Mouse (Mus musculus) testis, adult 2 months (tissue): ENCODE measurements around the gene Exoc3l2. TPM values are rescaled to one million over a fixed set of nuclear protein-coding genes. Genes with fewer than 3 reads are reported as not detected.

Experiments used
- H3K27ac ChIP-seq: fragments of 200-500 bp; 2 replicates; pipeline ENCODE4 v1.5.1; 2012; ENCODE audit warnings: low read depth, low read length; ENCODE audit not compliant: control insufficient read depth, insufficient read depth
- H3K27me3 ChIP-seq: fragments of 200-500 bp; 2 replicates; pipeline ENCODE4 v1.6.1; 2012; ENCODE audit warnings: mild to moderate bottlenecking, low read length, moderate library complexity; ENCODE audit not compliant: control insufficient read depth, insufficient read depth
- H3K36me3 ChIP-seq: fragments of 200-500 bp; 2 replicates; pipeline ENCODE4 v1.6.1; 2012; ENCODE audit warnings: mild to moderate bottlenecking, low read length; ENCODE audit not compliant: control insufficient read depth, insufficient read depth
- H3K4me1 ChIP-seq: fragments of 200-500 bp; 2 replicates; pipeline ENCODE4 v1.6.1; 2012; ENCODE audit warnings: low read length; ENCODE audit not compliant: control insufficient read depth, insufficient read depth
- H3K4me3 ChIP-seq: fragments of 200-500 bp; 2 replicates; pipeline ENCODE4 v1.5.1; 2012; ENCODE audit warnings: low read depth, mild to moderate bottlenecking, low read length, moderate library complexity, mixed read lengths; ENCODE audit not compliant: control insufficient read depth
- CTCF ChIP-seq: fragments of 200-500 bp; IDR thresholded peaks from 2 replicates; pipeline ENCODE4 v1.5.1; 2012; ENCODE audit warnings: low read depth, mild to moderate bottlenecking, inconsistent platforms, low read length, moderate library complexity; ENCODE audit not compliant: control insufficient read depth, insufficient read depth, insufficient replicate concordance
- POLR2A ChIP-seq: fragments of 200-500 bp; IDR thresholded peaks from 2 replicates; pipeline ENCODE4 v1.6.1; 2012; ENCODE audit warnings: low read depth, mild to moderate bottlenecking, inconsistent platforms, low read length, moderate library complexity; ENCODE audit not compliant: control insufficient read depth
- polyA plus RNA-seq: library from polyadenylated mRNA; depleted of rRNA; stranded (reverse); fragments of >200 nt; gene quantifications from 2 replicates; pipeline ENCODE4 v1.2.3, GENCODE M21; 2012

Gene Exoc3l2
- polyA plus RNA-seq, 1 experiment = 26.1 TPM

DNA sequence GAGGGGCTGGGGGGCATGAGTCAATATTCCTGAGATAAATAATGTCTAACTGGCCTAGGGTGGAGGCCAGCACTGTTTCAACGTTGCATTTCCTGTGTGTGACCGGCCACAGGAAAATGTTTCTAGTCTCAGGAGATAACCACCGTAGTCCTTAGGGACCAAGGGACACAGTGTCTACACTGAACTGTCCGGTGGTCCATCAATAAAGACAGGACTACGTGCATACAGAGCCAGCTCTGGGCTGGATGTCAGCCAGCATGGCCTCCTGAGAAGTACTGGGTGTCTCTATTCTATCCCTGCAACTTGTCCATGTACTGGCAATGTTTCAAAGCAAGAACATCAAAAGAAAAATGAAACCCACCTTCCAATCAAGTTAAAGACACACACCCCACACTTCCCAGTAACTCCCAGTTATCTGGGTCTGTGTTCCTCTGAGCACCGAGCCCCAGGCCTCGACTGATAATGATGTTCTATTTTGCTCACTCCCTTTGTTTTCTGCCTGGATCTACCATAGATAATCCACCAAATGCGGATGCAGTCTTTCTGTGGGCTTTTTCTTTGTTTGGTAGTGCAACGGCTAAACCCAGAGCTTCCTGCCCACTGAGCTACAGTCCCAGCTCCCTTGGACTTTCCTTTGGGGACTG lies 21.6 kb upstream of the Exoc3l2 start:
- peak overlapping the region; percentile 33; the same call in 1 of the 2 replicates for H3K27ac ChIP-seq
- no peak overlapping the region for H3K4me3 ChIP-seq
- TF ChIP-seq CTCF (no peak), POLR2A (no peak)
- no peaks in the 10 kb centered on the region for H3K36me3 ChIP-seq
- H3K4me1 ChIP-seq = no peaks in the 10 kb centered on the region
- H3K27me3 ChIP-seq = no peaks in the 10 kb centered on the region

- H3K27me3 ChIP-seq = no peaks in the 10 kb centered on the region
- peak overlapping the region; percentile 20 for H3K27ac ChIP-seq
- TF ChIP-seq POLR2A = no peak
- peak; percentile 50; the same call in 1 of the 2 replicates for TF ChIP-seq CTCF
- H3K4me3 ChIP-seq = no peak overlapping the region
- H3K4me1 ChIP-seq = no peaks in the 10 kb centered on the region
- H3K36me3 ChIP-seq = no peaks in the 10 kb centered on the region
Measured at GRCm38 (mm10) chr7:19443344-19443743, 19.8 kb upstream of the Exoc3l2 start.

GRCm38 (mm10) chr7:19444801-19445200 lies 18.3 kb upstream of the Exoc3l2 start:
- no peak overlapping the region; the same call in 1 of the 2 replicates for H3K27ac ChIP-seq
- H3K36me3 ChIP-seq = no peaks in the 10 kb centered on the region
- H3K27me3 ChIP-seq = no peaks in the 10 kb centered on the region

GRCm38 (mm10) chr7:19447689-19448088 lies 15.4 kb upstream of the Exoc3l2 start:
- Histone ChIP-seq H3K27ac (no peak overlapping the region), H3K36me3 (no peaks in the 10 kb centered on the region), H3K27me3 (no peaks in the 10 kb centered on the region), H3K4me1 (no peaks in the 10 kb centered on the region), H3K4me3 (no peak overlapping the region)
- no peak for TF ChIP-seq CTCF
- TF ChIP-seq POLR2A = no peak

More at GRCm38 (mm10) chr7:19444801-19445200, 18.3 kb upstream of the Exoc3l2 start:
- Histone ChIP-seq H3K4me1 (no peaks in the 10 kb centered on the region), H3K4me3 (no peak overlapping the region)
- TF ChIP-seq POLR2A (no peak), CTCF (no peak)

DNA sequence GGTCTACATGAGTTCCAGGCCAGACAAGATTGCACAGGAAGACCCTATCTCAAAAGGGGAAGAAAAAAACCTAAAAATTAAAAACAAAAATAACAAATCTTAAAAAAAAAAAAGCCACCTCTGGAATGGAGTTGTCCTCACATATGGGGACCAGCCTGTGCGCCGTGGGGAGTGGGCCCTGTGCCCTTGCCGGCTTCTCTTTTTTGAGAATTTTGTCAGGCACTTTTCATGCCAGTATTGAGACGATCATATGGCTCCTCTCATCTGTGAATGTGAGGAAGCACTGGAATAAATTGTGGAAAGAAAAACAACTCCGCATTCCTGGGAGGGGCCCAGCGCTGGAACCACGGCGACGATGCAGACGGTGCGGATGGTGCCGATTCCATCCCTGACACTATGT lies 14.0 kb upstream of the Exoc3l2 start:
- Histone ChIP-seq H3K27ac (no peak overlapping the region), H3K4me3 (no peak overlapping the region), H3K4me1 (peaks cover 3% of the 10 kb centered on the region), H3K27me3 (no peaks in the 10 kb centered on the region), H3K36me3 (no peaks in the 10 kb centered on the region)
- TF ChIP-seq CTCF (no peak), POLR2A (no peak)

DNA sequence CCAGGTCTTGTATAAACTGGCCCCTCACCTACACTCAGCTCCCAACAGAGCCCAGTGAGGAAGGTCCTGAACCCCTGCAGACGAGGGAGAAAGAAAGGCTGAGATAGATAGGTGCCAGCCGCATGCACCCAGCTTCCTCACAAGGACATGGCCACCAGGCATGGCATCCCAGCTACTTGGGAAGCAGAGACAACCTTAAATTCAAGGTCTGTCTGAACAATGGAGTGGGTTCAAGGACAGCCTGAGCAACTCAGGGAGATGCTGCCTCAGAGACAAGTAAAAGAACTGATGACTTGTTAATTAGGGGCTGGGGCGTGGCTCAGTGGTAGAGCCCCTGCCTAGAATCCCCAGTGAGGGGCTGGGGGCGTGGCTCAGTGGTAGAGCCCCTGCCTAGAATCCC lies 7.9 kb upstream of the Exoc3l2 start:
- Histone ChIP-seq H3K27ac (no peak overlapping the region), H3K4me3 (no peak overlapping the region), H3K4me1 (peaks cover 18% of the 10 kb centered on the region), H3K36me3 (no peaks in the 10 kb centered on the region), H3K27me3 (no peaks in the 10 kb centered on the region)
- no peak for TF ChIP-seq CTCF
- no peak for TF ChIP-seq POLR2A

DNA sequence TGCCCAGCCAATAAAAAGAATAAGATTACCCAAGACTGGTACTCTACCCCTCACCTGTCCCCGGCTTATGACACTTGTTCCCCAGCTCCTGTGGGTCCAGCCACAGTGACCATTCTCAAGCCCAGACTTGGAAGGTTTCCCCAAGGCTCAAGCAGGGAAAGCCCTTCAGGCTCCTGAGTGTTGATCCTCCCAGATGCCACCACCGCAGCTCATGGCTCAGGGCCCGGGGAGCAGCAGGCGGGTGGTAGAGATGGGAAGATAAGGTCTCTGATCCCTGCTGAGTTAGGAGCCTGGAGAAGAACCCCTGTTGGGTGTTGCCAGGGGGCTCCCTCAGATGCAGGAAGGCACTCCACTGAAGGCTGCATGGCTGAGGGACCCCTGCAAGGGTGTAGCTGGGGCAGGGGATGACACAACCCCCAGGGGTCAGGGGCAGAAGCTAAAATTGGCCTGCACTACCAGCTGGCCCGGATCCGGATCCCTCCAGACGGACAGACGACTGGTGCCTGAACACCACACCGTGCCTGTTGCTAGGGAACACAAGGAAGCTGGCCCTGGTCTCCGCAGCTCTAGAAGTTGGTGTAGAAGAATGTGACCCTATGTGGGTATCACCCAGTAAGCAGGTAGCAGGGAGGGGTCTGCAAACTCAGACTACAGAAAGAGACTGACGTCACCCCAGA lies 7.2 kb upstream of the Exoc3l2 start:
- H3K27me3 ChIP-seq = no peaks in the 10 kb centered on the region
- peak overlapping the region; percentile 32; the same call in 1 of the 2 replicates for H3K27ac ChIP-seq
- no peak for TF ChIP-seq CTCF
- peaks cover 18% of the 10 kb centered on the region for H3K4me1 ChIP-seq
- no peaks in the 10 kb centered on the region for H3K36me3 ChIP-seq
- no peak overlapping the region for H3K4me3 ChIP-seq

GRCm38 (mm10) chr7:19456628-19457027 lies 6.5 kb upstream of the Exoc3l2 start:
- peak overlapping the region; percentile 19 for H3K4me3 ChIP-seq
- H3K36me3 ChIP-seq = no peaks in the 10 kb centered on the region
- H3K27me3 ChIP-seq = no peaks in the 10 kb centered on the region
- H3K4me1 ChIP-seq = peaks cover 18% of the 10 kb centered on the region
- H3K27ac ChIP-seq = peak overlapping the region; percentile 59
- TF ChIP-seq POLR2A (no peak), CTCF (no peak)
